Mouse (Mus musculus) CH12.LX (cell line): ENCODE measurements at regions not wholly inside any gene's neighbourhood (a gene's known extent, or its start where the extent isn't known, plus 50 kb on each side); places are given as distances from the start of the nearest gene placed in this dataset.

Experiments
- IRF4 ChIP-seq: IDR thresholded peaks from 2 replicates; pipeline ENCODE4 v1.6.1; 2014; ENCODE audit warnings: low read depth, mild to moderate bottlenecking, inconsistent platforms, low read length, improper control_type of control experiment
- JUND ChIP-seq: conservative IDR thresholded peaks from 2 replicates; pipeline ENCODE4 v1.6.1; 2011; ENCODE audit warnings: low read depth, low read length, improper control_type of control experiment
- MAFK ChIP-seq: IDR thresholded peaks from 2 replicates; pipeline ENCODE4 v1.6.1; 2011; ENCODE audit warnings: low read length, improper control_type of control experiment; ENCODE audit not compliant: insufficient replicate concordance
- NELFE ChIP-seq: IDR thresholded peaks from 2 replicates; pipeline ENCODE4 v1.6.1; 2011; ENCODE audit warnings: low read depth, low read length, improper control_type of control experiment
- ZC3H11A ChIP-seq: IDR thresholded peaks from 2 replicates; pipeline ENCODE4 v1.6.1; 2012; ENCODE audit warnings: low read depth, mild to moderate bottlenecking, inconsistent platforms, low read length, improper control_type of control experiment

DNA sequence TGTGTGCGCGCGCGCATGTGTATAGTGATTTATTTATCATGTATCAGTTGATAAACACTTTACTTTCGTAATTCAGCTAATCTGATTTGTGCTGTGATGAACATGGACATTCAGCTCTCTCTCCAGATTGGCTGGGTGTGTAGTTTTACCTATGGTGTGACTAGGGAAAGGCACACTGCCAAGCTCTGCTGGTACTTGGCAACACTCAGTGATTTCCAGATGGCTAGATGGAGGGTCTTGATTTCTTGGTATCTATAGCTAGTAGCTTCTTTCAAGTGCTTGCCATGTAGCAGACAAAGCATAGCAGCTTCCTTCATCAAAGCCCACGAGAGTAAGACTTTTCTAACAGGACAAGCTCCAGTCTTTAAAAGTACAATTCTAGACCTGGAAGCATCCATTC is 144.6 kb downstream of the Klf6 start:
- no peak for TF ChIP-seq NELFE
- no peak for TF ChIP-seq IRF4
- no peak for TF ChIP-seq ZC3H11A
- TF ChIP-seq JUND = no peak
- TF ChIP-seq MAFK = no peak
